Mouse (Mus musculus) gastrocnemius, postnatal 25 days (tissue): Measurements from ENCODE around the gene Nova2. TPM values are rescaled to one million over a fixed set of nuclear protein-coding genes. Genes with fewer than 3 reads are reported as not detected.

Source experiments
- DNase-seq: peaks from one replicate; pipeline ENCODE4 v3.0.0; 2022
- total RNA-seq, 2 experiments: library from RNA; stranded (reverse); gene quantifications; 1 replicate in 1 of 2; 2 replicates in 1 of 2; pipeline ENCODE4 v1.2.3; 2021

Nova2 gene
- total RNA-seq, 2 experiments from 2014 or later: 1.7 to 2.1 TPM

GRCm38 (mm10) chr7:18986503-18986902, 60.8 kb downstream of the Nova2 start:
- no peak for DNase-seq

GRCm38 (mm10) chr7:18987100-18987499, 61.4 kb downstream of the Nova2 start, which contains the start of gene Nanos2:
Gene Nanos2 (plus strand): TSS chr7:18987400.
- DNase-seq: no peak

GRCm38 (mm10) chr7:18987747-18988146, 62.1 kb downstream of the Nova2 start:
- no peak for DNase-seq

DNA sequence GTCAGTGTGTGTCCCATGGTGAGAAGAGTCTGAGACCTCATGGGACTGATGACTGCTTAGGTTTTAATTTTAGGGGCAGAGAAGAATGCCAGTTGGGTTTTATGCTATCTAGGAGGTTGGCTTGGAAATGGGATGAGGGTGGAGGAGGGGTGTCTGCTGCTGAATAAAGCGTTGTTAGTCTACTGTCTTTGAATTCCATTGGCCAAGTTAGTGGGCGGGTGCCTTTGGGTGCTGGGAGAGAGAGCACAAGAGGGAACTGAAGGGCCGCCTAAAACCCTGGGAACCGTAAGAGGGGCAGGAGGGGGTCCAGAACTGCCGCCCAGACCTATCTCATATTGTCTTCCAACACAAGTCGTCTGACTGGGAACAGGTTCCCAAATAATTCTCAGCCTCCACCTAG, 63.1 kb downstream of the Nova2 start:
- DNase-seq: no peak

DNA sequence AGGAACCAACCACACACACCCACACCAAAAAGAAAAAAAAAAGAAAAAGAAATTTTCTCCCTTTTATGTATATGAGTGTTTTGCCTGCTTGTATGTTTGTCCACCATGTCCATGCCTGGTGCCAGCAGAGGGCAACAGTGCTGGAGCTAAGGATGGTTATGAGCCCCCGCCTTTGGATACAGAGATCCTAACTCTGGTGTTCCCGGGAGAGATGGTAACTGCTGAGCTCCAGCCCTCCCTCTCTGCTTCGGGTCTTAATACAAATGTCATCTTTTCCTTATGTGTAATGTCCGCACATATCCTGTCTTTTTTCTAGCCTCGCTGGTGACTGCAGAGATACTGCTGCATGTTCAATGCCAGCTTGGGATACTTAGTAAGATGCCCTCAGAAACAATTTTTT, 64.3 kb downstream of the Nova2 start:
- DNase-seq: no peak

DNA sequence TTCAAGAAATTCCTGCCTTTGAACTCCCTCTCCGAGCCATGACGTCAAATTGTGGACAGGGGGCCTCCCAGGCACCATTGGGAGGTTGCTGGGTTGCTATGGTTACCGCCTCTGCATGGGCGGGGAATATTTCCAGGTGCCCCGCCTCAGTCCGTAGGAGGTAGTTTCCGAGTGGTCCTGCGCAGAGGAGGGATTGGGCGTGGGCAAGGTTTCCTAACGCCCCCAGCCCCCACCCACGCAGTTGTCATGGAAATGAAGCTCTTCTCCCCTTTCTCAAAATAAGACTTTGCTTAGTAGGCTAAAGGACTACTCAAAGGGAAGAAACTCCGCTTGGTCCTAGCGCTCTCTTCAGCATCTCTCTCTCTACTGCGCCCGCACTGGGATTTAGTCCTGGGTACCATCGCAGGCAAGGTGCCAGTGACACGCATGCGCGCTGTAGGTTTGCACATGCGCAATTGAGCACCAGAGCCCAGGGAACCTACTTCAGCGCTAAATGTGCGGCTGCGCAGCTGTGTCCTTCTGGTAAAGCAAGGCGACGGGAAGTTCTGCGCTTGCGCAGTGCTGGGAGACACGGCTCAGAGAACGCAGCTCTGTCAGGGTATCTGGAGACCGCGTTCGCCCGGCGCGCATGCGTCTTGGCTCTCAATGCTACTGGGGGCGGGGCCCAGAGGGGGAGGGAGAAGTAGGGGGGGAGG, 65.1 kb downstream of the Nova2 start, which contains the start of gene Mypop:
Mypop (plus strand) TSS at position 645 of the 695 bp plus-strand sequence.
- DNase-seq: peak; percentile 98

GRCm38 (mm10) chr7:18991660-18992293, 66.1 kb downstream of the Nova2 start:
- DNase-seq: no peak

- peak; percentile 34 for DNase-seq
Measured at GRCm38 (mm10) chr7:18992294-18992675, 66.6 kb downstream of the Nova2 start.

DNA sequence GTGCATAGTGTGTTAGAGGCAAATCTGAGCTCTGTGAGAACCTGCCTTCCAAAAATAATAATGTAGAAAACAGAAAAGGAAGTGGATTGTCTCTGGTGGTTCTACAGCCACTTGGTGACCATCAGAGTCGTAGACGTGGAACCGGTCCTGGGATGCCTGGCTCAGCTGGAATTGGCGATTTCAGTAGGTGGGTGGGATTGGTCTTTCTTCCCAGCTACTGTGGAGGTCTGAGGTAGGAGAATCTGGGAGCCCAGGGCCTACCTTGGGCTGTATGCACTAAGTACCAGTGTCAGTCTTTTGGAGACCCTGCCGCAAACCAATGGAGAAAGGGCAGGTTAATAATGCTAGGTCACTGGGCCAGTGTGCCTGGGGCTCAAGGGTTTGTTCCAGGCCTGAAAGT, 67.3 kb downstream of the Nova2 start:
- no peak for DNase-seq

DNA sequence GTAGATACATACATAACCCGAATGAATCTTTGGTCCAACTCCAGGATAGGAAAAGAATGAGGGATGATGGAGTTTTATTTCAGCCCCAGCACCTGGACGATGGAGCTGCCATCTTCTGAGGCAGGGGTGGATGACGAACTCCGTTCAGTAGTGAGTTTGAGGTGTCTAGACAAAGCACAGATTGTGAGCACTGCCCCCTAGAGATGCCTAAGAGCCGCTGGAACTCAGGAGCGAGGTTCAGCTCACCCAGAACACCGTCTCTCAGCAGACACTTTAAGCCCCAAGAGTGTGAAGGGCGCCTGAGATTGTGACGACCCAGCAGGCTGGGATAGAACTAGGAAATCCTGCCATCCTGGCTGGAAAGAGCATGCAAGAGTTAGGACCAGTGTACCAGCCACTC, 73.1 kb downstream of the Nova2 start:
- DNase-seq: no peak

DNA sequence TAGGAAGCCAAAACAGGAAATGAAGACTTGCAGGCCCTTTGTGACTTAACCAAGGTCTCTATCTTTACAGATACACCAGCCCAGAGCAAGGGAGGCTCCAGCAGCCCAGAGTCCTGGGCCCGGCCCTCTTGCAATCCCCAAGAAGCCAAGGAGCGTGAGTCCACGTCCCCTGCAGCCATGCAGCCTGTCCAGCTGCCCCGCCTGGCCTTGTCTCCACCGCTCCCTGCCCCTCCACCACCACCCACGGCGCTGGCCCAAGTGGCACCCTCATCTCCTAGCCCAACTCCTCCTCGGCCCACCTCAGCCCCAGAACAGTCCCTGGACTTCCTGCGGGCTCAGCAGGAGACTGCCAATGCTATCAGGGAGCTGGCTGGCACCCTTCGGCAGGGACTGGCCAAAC, 74.7 kb downstream of the Nova2 start:
- DNase-seq: no peak

DNA sequence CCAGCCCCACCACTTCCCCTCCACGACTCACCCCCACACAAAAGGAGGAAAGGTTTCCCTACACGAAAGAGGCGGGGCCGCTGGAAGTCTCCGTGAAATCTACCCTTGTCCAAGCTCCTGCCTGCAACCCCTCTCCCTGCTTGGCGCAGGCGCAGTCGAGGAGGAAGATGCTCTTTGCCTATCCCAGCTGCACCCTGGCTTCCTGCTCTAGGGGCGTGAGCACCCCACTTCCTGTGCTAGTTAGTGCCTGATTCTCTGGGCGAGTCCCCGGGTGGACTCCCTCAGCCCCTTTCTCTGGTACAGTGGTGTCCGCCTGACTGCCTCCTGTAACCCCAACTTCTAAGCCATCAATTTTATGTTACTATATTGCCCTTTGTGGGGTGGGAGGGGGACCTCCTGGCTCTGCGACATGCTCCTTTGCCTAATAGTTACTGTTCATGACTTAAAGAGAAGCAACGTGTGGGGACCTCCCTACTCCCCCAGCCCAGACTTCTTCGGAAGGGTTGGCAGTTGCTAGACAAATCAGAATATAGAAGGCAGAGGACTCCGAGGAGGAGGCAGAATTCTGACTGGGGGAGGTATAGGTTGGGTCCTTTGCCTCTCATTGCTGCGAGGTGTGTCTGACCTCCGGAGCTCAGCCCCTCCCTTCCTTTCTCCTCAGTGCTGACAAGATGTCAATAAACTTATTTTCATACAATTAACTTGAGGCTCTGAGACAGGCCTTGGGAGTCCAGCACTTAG, 75.5 kb downstream of the Nova2 start:
- peak; percentile 74 for DNase-seq

DNA sequence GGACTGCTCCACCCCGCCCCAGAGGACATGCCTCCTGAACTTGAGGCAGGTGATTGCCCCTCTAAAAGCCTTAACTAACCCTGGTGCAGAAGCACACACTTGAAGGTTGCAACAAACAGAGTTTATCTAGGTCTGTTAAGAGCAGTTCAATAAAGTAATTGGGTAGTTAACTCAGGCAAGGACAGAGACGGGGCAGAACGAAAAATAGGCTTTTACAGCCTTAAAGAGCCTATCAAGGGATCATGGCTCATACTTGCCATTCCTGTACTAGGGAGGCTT, 76.1 kb downstream of the Nova2 start:
- DNase-seq: no peak

GRCm38 (mm10) chr7:19002115-19002514, 76.4 kb downstream of the Nova2 start:
- no peak for DNase-seq

GRCm38 (mm10) chr7:19002848-19003498, 77.3 kb downstream of the Nova2 start:
- DNase-seq: peak; percentile 75

- peak; percentile 93 for DNase-seq
Measured at GRCm38 (mm10) chr7:19003902-19004630, 78.4 kb downstream of the Nova2 start, which contains the start of gene Irf2bp1. Gene Irf2bp1 (plus strand): TSS chr7:19004044.

DNA sequence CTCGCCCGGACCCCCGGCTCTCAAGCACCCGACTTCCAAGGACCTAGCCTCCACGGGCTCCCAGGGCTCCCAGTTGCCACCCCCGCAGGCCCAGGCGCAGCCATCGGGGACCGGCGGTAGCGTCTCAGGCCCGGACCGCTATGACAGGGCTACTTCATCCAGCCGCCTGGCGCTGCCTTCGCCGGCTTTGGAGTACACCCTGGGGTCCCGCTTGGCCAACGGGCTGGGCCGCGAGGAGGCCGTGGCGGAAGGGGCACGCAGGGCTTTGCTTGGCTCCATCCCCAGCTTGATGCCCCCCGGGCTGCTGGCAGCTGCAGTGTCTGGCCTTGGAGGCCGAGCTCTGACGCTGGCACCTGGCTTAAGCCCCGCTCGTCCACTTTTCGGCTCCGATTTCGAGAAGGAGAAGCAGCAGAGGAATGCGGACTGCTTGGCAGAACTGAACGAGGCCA, 79.0 kb downstream of the Nova2 start:
- DNase-seq: peak; percentile 41

GRCm38 (mm10) chr7:19005417-19006121, 79.9 kb downstream of the Nova2 start:
- no peak for DNase-seq

DNA sequence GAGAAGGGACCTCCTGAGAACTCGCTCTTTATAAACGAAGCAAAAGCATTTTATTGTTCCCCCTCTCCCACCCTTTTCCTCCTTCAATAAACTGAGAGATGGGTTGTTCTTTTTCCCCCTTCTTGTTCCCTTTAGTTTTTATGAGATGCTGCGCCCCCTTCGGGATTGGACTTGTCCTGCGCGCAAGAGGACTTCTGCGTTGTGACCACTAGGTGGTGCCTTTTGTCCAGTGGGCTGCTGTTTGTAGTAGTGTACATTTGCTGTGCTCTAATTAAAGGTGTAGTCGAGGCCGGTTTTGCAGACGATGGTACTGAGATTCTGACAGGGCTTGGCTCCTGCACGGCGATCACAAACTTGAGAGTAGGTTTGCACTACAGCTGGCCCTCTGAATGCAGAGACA, 80.8 kb downstream of the Nova2 start:
- peak; percentile 65 for DNase-seq

GRCm38 (mm10) chr7:19007026-19007977, 81.6 kb downstream of the Nova2 start:
- DNase-seq: no peak
